Mouse (Mus musculus) cerebellum, adult 2 months (tissue): ENCODE data around the gene Pomp. TPM values are rescaled to one million over a fixed set of nuclear protein-coding genes. Genes with fewer than 3 reads are reported as not detected.

Experiments
- DNase-seq, 2 experiments: peaks; one replicate each; pipeline ENCODE4 v3.0.0; 2021
- H3K27ac ChIP-seq: fragments of 200-500 bp; 2 replicates; pipeline ENCODE4 v1.5.1; 2012; ENCODE audit warnings: low read length, control low read depth, inconsistent platforms; ENCODE audit not compliant: insufficient read depth
- H3K27me3 ChIP-seq: fragments of 200-500 bp; 2 replicates; pipeline ENCODE4 v1.6.1; 2012; ENCODE audit warnings: inconsistent platforms, mild to moderate bottlenecking, low read length, moderate library complexity; ENCODE audit not compliant: control insufficient read depth, insufficient read depth
- H3K4me1 ChIP-seq: fragments of 200-500 bp; 2 replicates; pipeline ENCODE4 v1.6.1; 2011; ENCODE audit warnings: low read length; ENCODE audit not compliant: control insufficient read depth, insufficient read depth
- H3K4me3 ChIP-seq: fragments of 200-500 bp; replicated peaks from 2 replicates; pipeline ENCODE3; 2011; ENCODE audit warnings: mild to moderate bottlenecking, low read depth, low read length, control low read depth; ENCODE audit not compliant: insufficient read depth
- CTCF ChIP-seq: fragments of 200-500 bp; IDR thresholded peaks from 2 replicates; pipeline ENCODE4 v1.5.1; 2011; ENCODE audit warnings: low read depth, mild to moderate bottlenecking, control low read depth, low read length, moderate library complexity, borderline replicate concordance; ENCODE audit not compliant: insufficient read depth
- POLR2A ChIP-seq: fragments of 200-500 bp; IDR thresholded peaks from 2 replicates; pipeline ENCODE4 v1.6.1; 2011; ENCODE audit warnings: low read length, control low read depth, borderline replicate concordance; ENCODE audit not compliant: insufficient read depth
- WGBS: fragments of 180-500 bp; shearing (Covaris S2); methylation state at CpG from one replicate; pipeline ENCODE4 v1.1.7; 2018; 5-methylcytosine and 5-hydroxymethylcytosine counted together
- polyA plus RNA-seq: library from polyadenylated mRNA; depleted of rRNA; stranded (reverse); fragments of >200 nt; gene quantifications from 2 replicates; pipeline ENCODE4 v1.2.3, GENCODE M21; 2012

Gene Pomp
- polyA plus RNA-seq, 1 experiment: 260 TPM

DNA sequence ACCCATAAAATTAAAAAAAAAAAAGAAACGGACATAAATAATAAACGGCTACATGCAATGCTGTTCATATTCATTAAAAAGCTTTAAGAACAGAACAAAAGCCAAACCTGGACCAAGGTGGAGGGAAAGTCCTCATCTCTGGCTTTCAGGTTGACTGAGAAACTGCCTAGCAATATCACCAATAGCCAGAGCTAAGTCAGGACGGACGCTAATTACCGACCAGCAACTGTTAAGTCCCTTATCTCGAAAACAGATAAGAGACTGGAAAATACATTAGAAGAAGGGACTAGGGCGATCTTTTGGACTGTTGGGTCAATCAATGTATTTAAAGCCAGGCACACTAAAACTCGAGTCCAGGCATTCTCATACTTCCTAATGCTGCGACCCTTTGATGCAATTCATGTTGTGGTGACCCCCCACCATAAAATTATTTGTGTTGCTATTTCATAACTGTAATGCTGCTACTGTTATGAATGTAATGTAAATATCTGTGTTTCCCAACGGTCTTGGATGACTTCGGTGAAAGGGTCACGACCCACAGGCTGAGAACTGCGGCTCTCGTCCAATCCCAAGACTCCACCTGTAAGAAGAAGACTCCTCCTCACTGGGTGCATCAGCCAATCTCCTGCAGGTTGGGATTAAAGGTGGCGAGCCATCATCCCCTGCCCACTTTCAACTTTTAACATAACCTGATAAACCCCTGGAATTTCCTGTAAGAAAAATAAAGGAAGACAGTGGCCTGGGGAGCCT, 41.9 kb downstream of the Pomp start:
- Histone ChIP-seq H3K27me3 (no peaks in the 10 kb centered on the region), H3K4me1 (no peaks in the 10 kb centered on the region), H3K4me3 (no peak overlapping the region), H3K27ac (no peak overlapping the region)
- DNase-seq: no peak
- WGBS: 88% methylated on average over 15 of the region's 15 CpGs
- no peak for TF ChIP-seq POLR2A
- TF ChIP-seq CTCF: no peak

DNA sequence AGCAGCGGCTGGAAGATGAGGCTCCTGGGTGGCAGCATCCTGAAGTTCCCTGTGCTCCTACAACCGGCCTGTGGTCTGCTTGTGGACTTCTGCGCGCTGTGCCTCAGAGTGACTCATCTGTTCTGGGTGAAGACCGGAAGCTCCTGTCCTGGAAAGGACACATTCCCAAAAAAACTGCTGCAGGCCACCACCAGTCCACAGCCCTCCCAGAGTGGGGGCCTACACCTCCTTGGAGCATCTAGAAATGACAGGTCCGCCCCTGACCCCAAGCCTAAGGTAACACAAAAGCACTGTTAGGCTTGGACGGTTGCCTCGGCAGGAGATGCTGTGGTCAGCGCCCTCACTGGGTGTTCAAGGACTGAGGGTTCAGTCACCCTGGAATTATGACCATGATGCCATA, 42.9 kb downstream of the Pomp start:
- TF ChIP-seq POLR2A: no peak
- TF ChIP-seq CTCF: no peak
- DNase-seq: no peak
- H3K27ac ChIP-seq: no peak overlapping the region
- WGBS: 81% methylated on average over 9 of the region's 9 CpGs
- H3K4me3 ChIP-seq: no peak overlapping the region
- no peaks in the 10 kb centered on the region for H3K27me3 ChIP-seq
- H3K4me1 ChIP-seq: no peaks in the 10 kb centered on the region

DNA sequence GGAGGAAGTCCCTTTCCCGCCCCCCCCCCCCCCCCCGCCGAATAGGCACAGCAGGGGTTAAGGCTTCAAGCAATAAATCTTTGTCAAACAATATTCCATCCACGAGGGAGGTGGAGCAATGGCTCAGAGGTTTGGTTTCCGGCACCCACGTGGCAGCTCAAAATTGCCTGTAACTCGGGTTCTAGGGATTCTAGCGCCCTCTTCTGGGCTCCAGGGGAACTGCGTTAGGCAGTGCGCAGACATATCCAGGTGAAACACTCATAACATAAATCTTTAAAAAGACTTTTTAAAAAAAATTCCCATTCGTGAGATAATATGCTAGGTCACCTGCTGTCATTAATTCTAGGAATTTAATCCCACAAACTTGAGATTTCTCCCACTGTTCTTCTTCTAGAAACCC, 46.9 kb downstream of the Pomp start:
- H3K27me3 ChIP-seq: no peaks in the 10 kb centered on the region
- no peak overlapping the region for H3K4me3 ChIP-seq
- H3K4me1 ChIP-seq: no peaks in the 10 kb centered on the region
- no peak for DNase-seq
- 55% methylated on average over 11 of the region's 11 CpGs for WGBS
- TF ChIP-seq POLR2A: no peak
- no peak; the same call in 1 of the 2 replicates for TF ChIP-seq CTCF
- H3K27ac ChIP-seq: no peak overlapping the region

DNA sequence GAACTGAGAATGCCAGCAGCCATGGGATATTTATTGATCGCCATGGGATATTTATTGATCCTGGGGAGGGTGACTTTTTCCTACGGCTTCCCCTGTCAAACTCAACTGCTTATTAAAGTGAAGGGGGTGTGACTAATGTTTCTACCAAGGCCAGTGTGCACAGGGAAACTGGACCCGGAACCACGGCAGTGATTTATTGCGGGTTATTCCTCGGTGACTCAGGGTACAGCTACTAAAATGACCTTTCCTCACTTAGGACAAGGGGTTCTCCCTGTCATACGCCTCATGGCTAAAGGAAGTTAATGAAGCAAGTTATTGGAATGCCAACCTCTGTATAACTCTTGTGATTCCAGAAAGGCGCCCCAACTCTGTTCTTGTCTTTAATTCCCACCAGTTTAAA, 47.6 kb downstream of the Pomp start:
- no peak overlapping the region for H3K27ac ChIP-seq
- WGBS: 91% methylated on average over 8 of the region's 8 CpGs
- no peak for DNase-seq
- TF ChIP-seq POLR2A: no peak
- TF ChIP-seq CTCF: no peak
- no peaks in the 10 kb centered on the region for H3K4me1 ChIP-seq
- no peak overlapping the region for H3K4me3 ChIP-seq
- no peaks in the 10 kb centered on the region for H3K27me3 ChIP-seq

DNA sequence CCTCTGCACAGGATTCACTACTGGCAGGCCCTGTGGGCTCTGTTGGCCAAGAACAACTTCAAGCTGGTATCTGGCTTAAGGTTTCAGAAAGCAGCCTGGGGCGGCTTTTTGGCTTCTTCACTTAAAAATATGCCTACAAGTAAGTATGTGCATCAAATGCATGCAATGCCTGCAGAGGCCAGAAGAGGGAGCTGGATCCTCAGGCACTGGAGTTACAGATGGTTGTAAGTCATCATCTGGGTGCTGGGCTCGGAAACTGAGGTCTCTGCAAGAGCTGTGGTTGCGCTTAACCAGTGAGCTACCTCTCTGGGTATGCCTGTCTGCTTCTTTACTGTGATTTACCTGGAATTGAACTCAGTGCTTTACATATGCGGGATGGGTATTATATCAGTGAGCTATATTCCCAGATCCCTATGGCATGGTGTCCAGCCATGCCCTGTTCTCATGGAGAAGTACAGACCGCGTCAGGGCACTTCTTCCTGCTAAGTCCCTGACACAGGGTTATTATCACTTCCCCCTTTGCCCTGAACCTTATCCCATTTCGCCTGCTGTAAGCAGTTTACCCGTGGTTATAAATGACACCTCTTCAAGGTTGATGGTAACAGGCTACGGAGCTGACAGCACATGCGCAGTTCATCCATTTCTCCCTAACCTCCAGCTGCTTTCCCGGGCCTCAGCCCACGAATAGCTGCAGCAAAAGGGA, 50.7 kb downstream of the Pomp start:
- no peak for DNase-seq
- no peak for TF ChIP-seq CTCF
- no peak overlapping the region for H3K4me3 ChIP-seq
- H3K27ac ChIP-seq: no peak overlapping the region
- 85% methylated on average over 12 of the region's 12 CpGs for WGBS
- no peaks in the 10 kb centered on the region for H3K4me1 ChIP-seq
- H3K27me3 ChIP-seq: no peaks in the 10 kb centered on the region

DNA sequence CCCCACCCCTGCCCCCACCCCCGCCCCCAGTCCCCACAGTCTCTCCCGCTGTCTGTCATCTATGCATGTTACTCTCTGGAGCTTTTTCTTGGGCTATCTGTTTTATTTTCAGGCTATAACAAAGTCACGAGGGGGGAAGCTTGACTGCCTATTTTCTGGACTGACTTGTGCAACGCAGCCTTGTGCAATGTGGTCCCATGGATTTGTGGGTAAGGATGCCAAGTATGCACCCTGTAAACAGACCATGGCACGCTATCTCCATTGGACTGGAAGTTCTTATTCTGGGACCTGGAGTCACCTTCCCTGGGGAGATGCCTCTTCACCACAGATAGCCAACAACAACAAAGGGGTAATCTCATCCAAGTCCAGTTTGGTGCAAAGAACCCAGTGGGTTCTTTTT, 51.5 kb downstream of the Pomp start:
- Histone ChIP-seq H3K27ac (no peak overlapping the region), H3K4me1 (no peaks in the 10 kb centered on the region), H3K27me3 (no peaks in the 10 kb centered on the region), H3K4me3 (no peak overlapping the region)
- DNase-seq: no peak
- no peak for TF ChIP-seq POLR2A
- TF ChIP-seq CTCF: no peak
- 63% methylated on average over 5 of the region's 5 CpGs for WGBS

DNA sequence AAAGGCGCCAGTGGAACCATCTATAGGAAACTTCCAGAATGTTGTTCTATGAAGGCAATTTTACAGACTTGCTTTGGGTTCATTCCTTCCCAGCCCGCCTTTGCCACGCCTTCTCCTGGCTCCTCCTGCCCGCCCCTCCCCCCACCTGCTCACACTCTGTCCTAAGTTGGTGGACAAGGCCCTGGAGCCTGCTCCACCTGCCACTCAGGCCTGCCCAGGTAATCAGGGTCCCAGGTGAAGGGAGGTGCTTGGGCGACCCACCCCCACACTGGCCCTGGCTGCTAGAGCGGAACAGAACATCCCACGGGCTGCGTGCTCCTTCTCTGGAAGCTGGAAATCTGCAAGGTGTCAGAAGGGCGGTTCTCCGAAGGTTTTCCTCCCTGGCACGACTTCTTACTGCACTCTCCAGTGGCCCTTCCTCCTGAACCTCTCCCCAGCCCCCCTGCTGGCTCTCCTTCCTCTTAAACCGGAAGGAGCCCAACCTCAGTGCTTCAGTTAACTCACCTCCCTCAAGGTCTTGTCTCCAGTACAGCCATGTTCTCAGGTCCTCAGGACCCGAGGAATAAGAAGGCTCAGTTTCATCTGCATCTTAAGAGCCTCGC, 53.1 kb downstream of the Pomp start:
- Histone ChIP-seq H3K4me3 (no peak overlapping the region), H3K4me1 (no peaks in the 10 kb centered on the region), H3K27ac (no peak overlapping the region), H3K27me3 (no peaks in the 10 kb centered on the region)
- DNase-seq: no peak
- TF ChIP-seq CTCF: no peak
- no peak for TF ChIP-seq POLR2A
- 45% methylated on average over 14 of the region's 14 CpGs for WGBS

DNA sequence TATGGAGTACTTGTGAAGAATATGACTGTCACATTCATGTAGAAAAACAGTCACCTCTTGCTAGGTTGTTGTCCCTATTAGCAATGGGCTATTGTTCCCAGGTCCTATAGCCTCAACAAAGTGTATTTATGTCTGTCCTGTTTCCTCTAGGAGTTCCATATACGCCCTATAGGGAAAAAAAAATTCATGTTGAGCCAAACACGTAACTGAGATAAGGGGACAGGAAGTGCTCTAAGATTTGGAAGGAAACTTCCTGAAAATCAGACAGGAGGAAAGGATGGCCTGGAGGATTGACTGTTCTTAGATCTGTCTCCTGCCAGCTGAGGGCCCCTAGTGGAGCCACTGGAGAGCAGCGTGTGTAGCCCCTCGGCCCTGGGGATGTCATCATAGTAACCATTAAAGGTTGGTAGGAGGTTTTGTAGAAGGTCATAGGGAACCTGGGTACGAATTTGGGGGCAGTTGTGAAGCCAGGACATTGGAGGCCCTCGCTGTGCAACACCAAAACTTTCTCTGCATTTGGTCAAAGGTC, 54.8 kb downstream of the Pomp start:
- DNase-seq: no peak
- TF ChIP-seq CTCF: no peak
- TF ChIP-seq POLR2A: no peak
- WGBS: 54% methylated on average over 6 of the region's 6 CpGs
- Histone ChIP-seq H3K27ac (no peak overlapping the region), H3K4me3 (no peak overlapping the region), H3K4me1 (no peaks in the 10 kb centered on the region), H3K27me3 (no peaks in the 10 kb centered on the region)
